Mouse (Mus musculus): Measurements from ENCODE around the gene Fam90a1b.
A peak's percentile ranks its signal among the peaks of the same experiment; 100 is the strongest.
"Not testable (repeated sequence)": the region's sequence is repeated elsewhere in the genome, so short reads cannot be mapped to it uniquely, and the experiment has no call there.

Gene Fam90a1b

DNA sequence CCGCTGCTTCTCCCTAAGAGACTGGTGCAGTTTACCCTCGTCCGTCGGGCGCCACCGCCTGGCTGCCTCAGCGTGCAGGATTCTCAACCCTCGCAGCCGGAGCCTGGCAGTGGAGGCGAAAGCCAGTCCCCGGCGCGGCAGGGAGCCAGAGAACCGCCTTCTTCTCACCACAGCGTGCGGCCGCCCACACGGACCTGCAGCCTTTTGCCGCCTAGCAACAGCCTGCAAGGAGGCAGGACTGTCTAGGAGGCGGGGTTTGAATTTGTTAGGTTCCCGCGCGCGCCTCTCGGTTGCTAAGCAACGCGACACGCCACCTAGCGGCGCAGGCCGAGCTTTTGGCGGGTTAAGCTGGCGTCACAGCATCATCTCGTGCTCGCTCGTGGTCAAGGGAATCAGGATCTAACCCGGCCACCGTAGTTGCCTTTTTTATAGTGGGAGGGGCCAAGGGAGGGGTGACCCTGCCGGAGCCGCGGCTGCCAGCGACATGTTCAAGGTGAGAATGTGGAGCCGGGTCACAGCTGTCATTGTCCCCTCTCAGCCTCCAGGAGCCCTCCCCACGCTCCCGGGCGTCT, at the start of gene Fam90a1b, which contains the start of gene Apoo:
TSS of gene Fam90a1b (minus strand) at position 108 of the 572 bp plus-strand sequence.
TSS of gene Apoo (plus strand) at position 448 of the 572 bp plus-strand sequence.
- DNase-seq = peak; percentile 96

- no peak for DNase-seq
These were observed 42.4 kb upstream of the Fam90a1b start for GRCm38 (mm10) chrX:94408975-94409374.

DNA sequence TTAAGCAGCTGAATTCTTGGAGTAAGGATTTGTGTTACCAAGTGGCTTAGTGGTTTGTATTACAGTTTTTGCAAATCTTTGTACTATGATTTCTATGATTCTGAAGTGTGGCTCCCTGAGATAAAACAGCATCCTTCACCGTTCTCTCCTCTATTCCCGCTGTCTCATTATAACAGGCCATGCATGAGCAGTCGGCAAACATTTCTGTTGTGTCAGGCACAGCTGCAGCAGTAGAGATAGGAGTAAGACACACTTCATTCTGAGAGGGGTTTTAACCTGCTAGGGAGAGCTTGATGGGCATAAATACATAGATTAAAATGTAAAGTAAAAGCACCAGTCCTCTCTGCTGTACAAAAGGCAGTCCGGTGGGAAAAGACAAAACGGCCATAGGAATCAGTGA, 12.2 kb upstream of the Fam90a1b start:
- no peak for DNase-seq

DNA sequence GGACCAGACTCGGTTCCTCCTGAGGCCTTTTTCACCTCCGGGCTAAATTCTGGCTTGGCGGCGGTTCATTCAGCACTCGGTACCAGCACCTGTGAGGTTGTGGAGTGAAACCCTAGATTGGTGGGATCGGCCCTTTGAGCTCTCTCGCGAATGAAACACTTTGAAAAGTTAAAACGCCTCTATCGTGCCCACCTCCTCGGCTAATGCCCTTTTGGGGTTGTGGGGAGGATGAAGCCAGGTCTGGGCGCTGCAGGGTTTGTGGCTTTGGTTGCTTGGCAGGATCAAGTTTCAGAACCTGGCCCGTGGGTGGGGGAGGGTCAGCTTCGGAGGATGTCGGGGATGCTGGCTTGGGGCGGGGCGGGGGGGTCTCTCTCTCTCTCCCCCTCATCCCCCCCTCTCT, 671 bp upstream of the Fam90a1b start:
- peak; percentile 25 for DNase-seq

- no peak for DNase-seq
These were observed 548 bp downstream of the Fam90a1b start for GRCm38 (mm10) chrX:94366029-94366428.

DNA sequence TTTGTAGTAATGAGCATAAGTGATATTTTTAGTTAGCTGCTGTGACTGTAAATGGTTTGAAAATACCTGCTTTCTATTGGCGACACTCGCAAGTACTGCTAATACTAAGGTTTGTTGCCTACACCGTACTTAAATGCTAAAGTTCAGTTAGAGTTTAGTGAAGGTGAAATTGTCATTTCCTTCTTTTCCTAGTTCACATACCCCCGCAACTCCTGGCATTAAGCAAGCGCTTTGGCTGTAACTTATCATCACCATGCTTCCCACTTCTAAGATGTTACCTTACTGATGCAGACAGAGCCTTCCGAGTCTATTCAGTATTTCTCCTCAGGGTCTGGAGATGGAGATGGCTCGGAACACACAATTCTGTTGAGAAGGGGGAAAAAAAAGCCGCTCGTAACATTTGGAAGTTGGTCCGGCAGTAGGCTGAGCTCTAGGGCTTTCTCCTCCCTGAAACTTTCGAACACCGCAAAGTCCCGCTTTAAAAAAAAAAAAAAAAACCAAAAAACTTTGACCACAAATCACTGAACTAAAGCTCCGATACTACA, 1.1 kb downstream of the Fam90a1b start:
- DNase-seq = no peak

DNA sequence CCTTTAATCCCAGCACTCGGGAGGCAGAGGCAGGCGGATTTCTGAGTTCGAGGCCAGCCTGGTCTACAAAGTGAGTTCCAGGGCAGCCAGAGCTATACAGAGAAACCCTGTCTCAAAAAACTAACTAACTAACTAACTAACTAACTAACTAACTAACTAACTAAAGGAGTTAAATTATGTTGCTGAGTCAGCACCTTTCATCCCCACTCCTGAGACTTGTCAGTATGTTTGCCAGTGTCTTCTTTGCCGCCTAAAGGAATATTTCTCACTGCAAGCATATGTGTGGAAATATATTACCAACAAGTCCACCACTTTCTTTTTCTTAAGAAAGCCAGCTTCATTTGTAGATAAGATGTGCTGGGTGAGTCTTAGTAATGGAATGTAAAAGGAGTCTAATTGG, 22.9 kb downstream of the Fam90a1b start:
- DNase-seq = not testable (repeated sequence)

GRCm38 (mm10) chrX:94321036-94321902, 45.3 kb downstream of the Fam90a1b start:
- no peak for DNase-seq
